Mouse (Mus musculus) lung, postnatal 0 days (tissue): ENCODE measurements around the gene Trim80.

Experiments
- CTCF ChIP-seq: IDR thresholded peaks from 2 replicates; pipeline ENCODE4 v1.5.1; 2016; ENCODE audit warnings: antibody characterized with exemption, mild to moderate bottlenecking
- EP300 ChIP-seq: IDR thresholded peaks from 2 replicates; pipeline ENCODE4 v1.6.1; 2016; ENCODE audit warnings: antibody characterized with exemption, mild to moderate bottlenecking, control low read depth

DNA sequence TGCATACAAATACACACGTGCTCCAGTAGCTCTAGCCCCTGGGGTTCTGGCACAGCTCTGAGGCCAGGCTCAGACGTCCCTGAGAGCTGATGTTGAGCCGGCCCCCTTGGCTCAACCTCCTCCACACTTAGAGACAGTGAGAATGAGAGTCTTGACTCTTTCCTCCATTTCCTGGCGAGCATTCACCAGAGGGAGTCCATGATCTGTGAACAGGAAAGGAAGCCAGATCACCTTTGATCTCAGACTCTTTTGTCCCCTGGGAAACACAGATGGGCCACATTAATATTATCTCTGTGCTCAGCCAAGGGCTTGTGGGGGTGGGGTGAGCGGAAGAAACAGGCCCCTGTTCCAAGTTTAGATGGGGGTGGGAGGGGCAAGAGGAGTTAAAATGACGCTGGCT lies 17.1 kb downstream of the Trim80 start:
- no peak for TF ChIP-seq CTCF
- TF ChIP-seq EP300: no peak
